Mouse (Mus musculus): ENCODE results near the gene Nudc. TPM values are rescaled to one million over a fixed set of nuclear protein-coding genes. Genes with fewer than 3 reads are reported as not detected.
"Not testable (repeated sequence)": the region's sequence is repeated elsewhere in the genome, so short reads cannot be mapped to it uniquely, and the experiment has no call there.

Gene Nudc
- polyA plus RNA-seq, 2 experiments = 180 to 184 TPM

GRCm38 (mm10) chr4:133518601-133519368, 27.0 kb downstream of the Nudc start, which contains the start of gene Kdf1:
TSS of gene Kdf1 (plus strand) at chr4:133518963.
- peak within 1 kb of the TSS; percentile 44 for H3K4me3 ChIP-seq (replicated peaks; ENCODE audit: low read length)
- WGBS = 6% methylated on average over 30 of the region's 69 CpGs
- peak within 1 kb of the TSS; percentile 61 for H3K9ac ChIP-seq (ENCODE audit: low read depth, low read length, severe bottlenecking)
- H3K27me3 ChIP-seq (ENCODE audit: control insufficient read depth, insufficient read depth, low read length) = peaks cover 33% of the 10 kb centered on the region
- peaks cover 5% of the 10 kb centered on the region; the same call in 1 of the 2 replicates for H3K4me1 ChIP-seq (ENCODE audit: control insufficient read depth, insufficient read depth, low read length)
- peak within 1 kb of the TSS; percentile 58 for H3K4me2 ChIP-seq (replicated peaks; ENCODE audit: low read depth, low read length, severe bottlenecking)
- ATAC-seq (ENCODE audit: low FRiP score, low read depth) (no peak), DNase-seq (ENCODE audit: low spot score) (peak; percentile 16)
- no peak for TF ChIP-seq POLR2A (IDR thresholded peaks at IDR 0.05; ENCODE audit: borderline replicate concordance, extremely low read depth, insufficient read depth, insufficient read length)
- H3K27ac ChIP-seq (replicated peaks; ENCODE audit: low read depth, low read length) = no peak within 1 kb of the TSS
- no peaks in the 10 kb centered on the region for H3K36me3 ChIP-seq (ENCODE audit: control insufficient read depth, insufficient read depth, low read length)
- H3K9me3 ChIP-seq (ENCODE audit: control insufficient read depth, low read length) = no peaks in the 10 kb centered on the region

- Histone ChIP-seq H3K27me3 (ENCODE audit: control insufficient read depth, insufficient read depth, low read length) (peaks cover 4% of the 10 kb centered on the region; the same call in 1 of the 2 replicates), H3K9me3 (ENCODE audit: control insufficient read depth, low read length) (no peaks in the 10 kb centered on the region), H3K36me3 (ENCODE audit: control insufficient read depth, insufficient read depth, low read length) (no peaks in the 10 kb centered on the region), H3K9ac (ENCODE audit: low read depth, low read length, severe bottlenecking) (no peak overlapping the region), H3K27ac (replicated peaks; ENCODE audit: low read depth, low read length) (no peak overlapping the region), H3K4me1 (ENCODE audit: control insufficient read depth, insufficient read depth, low read length) (no peaks in the 10 kb centered on the region), H3K4me2 (replicated peaks; ENCODE audit: low read depth, low read length, severe bottlenecking) (no peak overlapping the region), H3K4me3 (replicated peaks; ENCODE audit: low read length) (no peak overlapping the region)
- ATAC-seq (ENCODE audit: low FRiP score, low read depth) = peak; percentile 55; the same call in 1 of the 2 replicates
- peak; percentile 43 for DNase-seq (ENCODE audit: low spot score)
- TF ChIP-seq POLR2A (IDR thresholded peaks at IDR 0.05; ENCODE audit: borderline replicate concordance, extremely low read depth, insufficient read depth, insufficient read length) = no peak
- 9% methylated on average over 8 of the region's 8 CpGs for WGBS
Measured at GRCm38 (mm10) chr4:133512972-133513371, 32.8 kb downstream of the Nudc start.

GRCm38 (mm10) chr4:133512511-133512910, 33.3 kb downstream of the Nudc start:
- not testable (repeated sequence) for ATAC-seq (ENCODE audit: low FRiP score, low read depth); H3K36me3 ChIP-seq (ENCODE audit: control insufficient read depth, insufficient read depth, low read length); H3K27ac ChIP-seq (replicated peaks; ENCODE audit: low read depth, low read length); H3K9me3 ChIP-seq (ENCODE audit: control insufficient read depth, low read length); DNase-seq (ENCODE audit: low spot score); H3K4me1 ChIP-seq (ENCODE audit: control insufficient read depth, insufficient read depth, low read length); H3K4me3 ChIP-seq (replicated peaks; ENCODE audit: low read length); H3K4me2 ChIP-seq (replicated peaks; ENCODE audit: low read depth, low read length, severe bottlenecking); H3K9ac ChIP-seq (ENCODE audit: low read depth, low read length, severe bottlenecking); H3K27me3 ChIP-seq (ENCODE audit: control insufficient read depth, insufficient read depth, low read length)
- WGBS = 60% methylated on average over 4 of the region's 5 CpGs

GRCm38 (mm10) chr4:133511050-133511449, 34.7 kb downstream of the Nudc start:
- no peak overlapping the region for H3K4me2 ChIP-seq (replicated peaks; ENCODE audit: low read depth, low read length, severe bottlenecking)
- WGBS = 78% methylated on average over 5 of the region's 5 CpGs
- H3K36me3 ChIP-seq (ENCODE audit: control insufficient read depth, insufficient read depth, low read length) = no peaks in the 10 kb centered on the region
- ATAC-seq (ENCODE audit: low FRiP score, low read depth) (no peak), DNase-seq (ENCODE audit: low spot score) (no peak)
- no peak overlapping the region for H3K9ac ChIP-seq (ENCODE audit: low read depth, low read length, severe bottlenecking)
- no peaks in the 10 kb centered on the region for H3K4me1 ChIP-seq (ENCODE audit: control insufficient read depth, insufficient read depth, low read length)
- H3K4me3 ChIP-seq (replicated peaks; ENCODE audit: low read length) = no peak overlapping the region
- H3K27me3 ChIP-seq (ENCODE audit: control insufficient read depth, insufficient read depth, low read length) = no peaks in the 10 kb centered on the region; the same call in 1 of the 2 replicates
- no peak for TF ChIP-seq POLR2A (IDR thresholded peaks at IDR 0.05; ENCODE audit: borderline replicate concordance, extremely low read depth, insufficient read depth, insufficient read length)
- no peak overlapping the region for H3K27ac ChIP-seq (replicated peaks; ENCODE audit: low read depth, low read length)
- H3K9me3 ChIP-seq (ENCODE audit: control insufficient read depth, low read length) = no peaks in the 10 kb centered on the region

GRCm38 (mm10) chr4:133508990-133509389, 36.8 kb downstream of the Nudc start:
- WGBS = 78% methylated on average over 7 of the region's 7 CpGs
- ATAC-seq (ENCODE audit: low FRiP score, low read depth) (no peak), DNase-seq (ENCODE audit: low spot score) (no peak)
- Histone ChIP-seq H3K4me2 (replicated peaks; ENCODE audit: low read depth, low read length, severe bottlenecking) (no peak overlapping the region), H3K36me3 (ENCODE audit: control insufficient read depth, insufficient read depth, low read length) (no peaks in the 10 kb centered on the region), H3K27me3 (ENCODE audit: control insufficient read depth, insufficient read depth, low read length) (peaks cover 1% of the 10 kb centered on the region; the same call in 1 of the 2 replicates), H3K27ac (replicated peaks; ENCODE audit: low read depth, low read length) (no peak overlapping the region), H3K4me3 (replicated peaks; ENCODE audit: low read length) (no peak overlapping the region), H3K9me3 (ENCODE audit: control insufficient read depth, low read length) (no peaks in the 10 kb centered on the region), H3K9ac (ENCODE audit: low read depth, low read length, severe bottlenecking) (no peak overlapping the region), H3K4me1 (ENCODE audit: control insufficient read depth, insufficient read depth, low read length) (no peaks in the 10 kb centered on the region)
- TF ChIP-seq POLR2A (IDR thresholded peaks at IDR 0.05; ENCODE audit: borderline replicate concordance, extremely low read depth, insufficient read depth, insufficient read length) = no peak
